Mouse (Mus musculus) urinary bladder, postnatal 10 days (tissue): ENCODE results near the gene Gprin3.

Experiments used
- DNase-seq: peaks from one replicate; pipeline ENCODE4 v3.0.0; 2022; ENCODE audit warnings: low spot score

Gene Gprin3

GRCm38 (mm10) chr6:59425824-59426533 is at the start of gene Gprin3:
Gene Gprin3, minus strand, starts transcription at chr6:59426294.
- DNase-seq = peak; percentile 47

GRCm38 (mm10) chr6:59458861-59459260 is 32.8 kb upstream of the Gprin3 start:
- DNase-seq = no peak

GRCm38 (mm10) chr6:59456116-59456515 is 30.0 kb upstream of the Gprin3 start:
- no peak for DNase-seq

- DNase-seq = no peak
These were observed 25.3 kb upstream of the Gprin3 start for GRCm38 (mm10) chr6:59451348-59451747.

- no peak for DNase-seq
These were observed 19.0 kb upstream of the Gprin3 start for GRCm38 (mm10) chr6:59445101-59445503.

GRCm38 (mm10) chr6:59435906-59436305 is 9.8 kb upstream of the Gprin3 start:
- DNase-seq = no peak

GRCm38 (mm10) chr6:59433116-59433515 is 7.0 kb upstream of the Gprin3 start:
- DNase-seq = no peak

- DNase-seq = no peak
These were observed 416 bp upstream of the Gprin3 start for GRCm38 (mm10) chr6:59426534-59426885.

- no peak for DNase-seq
These were observed 988 bp downstream of the Gprin3 start for GRCm38 (mm10) chr6:59424871-59425740.

- no peak for DNase-seq
These were observed 2.3 kb downstream of the Gprin3 start for GRCm38 (mm10) chr6:59423836-59424235.

GRCm38 (mm10) chr6:59419264-59419663 is 6.8 kb downstream of the Gprin3 start:
- no peak for DNase-seq

GRCm38 (mm10) chr6:59418659-59419058 is 7.4 kb downstream of the Gprin3 start:
- DNase-seq = no peak

GRCm38 (mm10) chr6:59414816-59415215 is 11.3 kb downstream of the Gprin3 start:
- DNase-seq = no peak

GRCm38 (mm10) chr6:59412417-59413346 is 13.4 kb downstream of the Gprin3 start:
- no peak for DNase-seq

- DNase-seq = no peak
These were observed 16.9 kb downstream of the Gprin3 start for GRCm38 (mm10) chr6:59409001-59409700.

- DNase-seq = no peak
These were observed 18.6 kb downstream of the Gprin3 start for GRCm38 (mm10) chr6:59407482-59407997.

GRCm38 (mm10) chr6:59390208-59390607 is 35.9 kb downstream of the Gprin3 start:
- no peak for DNase-seq

- no peak for DNase-seq
These were observed 60.8 kb downstream of the Gprin3 start for GRCm38 (mm10) chr6:59365300-59365699.

GRCm38 (mm10) chr6:59363282-59363681 is 62.8 kb downstream of the Gprin3 start:
- no peak for DNase-seq

GRCm38 (mm10) chr6:59354943-59355342 is 71.2 kb downstream of the Gprin3 start:
- DNase-seq = no peak

- DNase-seq = no peak
These were observed 74.8 kb downstream of the Gprin3 start for GRCm38 (mm10) chr6:59351108-59351789.
